In genomic region chr5:123094238-123094991, GRCm38 (mm10) we compare ENCODE assay signal across 11 mouse cellular contexts. TPM values are rescaled to one million over a fixed set of nuclear protein-coding genes. Genes with fewer than 3 reads are reported as not detected.
DNase-seq lines count a peak whose midpoint lies in the region.
"Had no signal": no experiment of that assay in that cellular context is flagged by ENCODE, and none has a peak within 500 bp of the region (broad histone marks: within the 10 kb centered on the region; RNA-seq: fewer than 3 reads in every experiment).

No protein-coding gene starts in this region.

- peak; percentile 50 to 69 for DNase-seq in cerebellum, postnatal 10 days
- no peak for DNase-seq in cerebellum, postnatal 36 days
- peak; percentile 35 to 46 for DNase-seq in right cerebral cortex, adult 2 months (ENCODE audit: low spot score in 2 of 2)
- DNase-seq in right cerebral cortex, adult 18-20 months = no peak
- peak; percentile 88 for DNase-seq in liver
- no peak for DNase-seq in B cell, adult 2 months
- DNase-seq in gastrocnemius, postnatal 36 days = no peak
- no peak for DNase-seq in gastrocnemius, postnatal 4 days (ENCODE audit: low spot score in 2 of 2)
- DNase-seq: cerebellum, adult 11-12 months; heart, adult 18-20 months; right cerebral cortex, postnatal 4 days had no signal

- intact Hi-C loops in gastrocnemius, postnatal 36 days (cut with DNase I) = no loop called here

RNA-seq across cellular contexts. Expression of gene Tmem120b, which starts 26.2 kb away (rescaled TPM):
- total RNA-seq in gastrocnemius, postnatal 36 days (2021) = 10 to 100 TPM; 18.9 to 19.0 TPM
- 10 to 100 TPM; 24.0 to 25.9 TPM for total RNA-seq in gastrocnemius, postnatal 4 days (2021)

RNA-seq across cellular contexts. Expression of gene Rhof, which starts 38.1 kb away (rescaled TPM):
- under 1 TPM; 0.15 to 0.38 TPM for total RNA-seq in gastrocnemius, postnatal 36 days (2021)
- total RNA-seq in gastrocnemius, postnatal 4 days (2021) = under 1 TPM; 0.91 to 0.93 TPM

RNA-seq across cellular contexts. Expression of gene Setd1b, which starts 47.6 kb away (rescaled TPM):
- 10 to 100 TPM in 1 of 2 experiments, 1 to 10 TPM in 1; 7.7 to 13.0 TPM for total RNA-seq in gastrocnemius, postnatal 36 days (2021)
- 10 to 100 TPM; 21.0 to 21.4 TPM for total RNA-seq in gastrocnemius, postnatal 4 days (2021)

RNA-seq across cellular contexts. Expression of gene Morn3, which starts 47.6 kb away (rescaled TPM):
- not detected for total RNA-seq in gastrocnemius, postnatal 36 days (2021)
- total RNA-seq in gastrocnemius, postnatal 4 days (2021) = not detected
- total RNA-seq: heart, adult 18-20 months had no signal

Comparison
In these comparisons a context has a peak if more than half of its experiments do, and no peak if none do; other contexts are left out.
1. DNase-seq: peak in cerebellum, postnatal 10 days (2 of 2), right cerebral cortex, adult 2 months (2 of 2) and liver (single experiment); none in cerebellum, postnatal 36 days (0 of 2), right cerebral cortex, adult 18-20 months (single experiment), B cell, adult 2 months (0 of 2), gastrocnemius, postnatal 36 days (0 of 2) and gastrocnemius, postnatal 4 days (0 of 2).